Mouse (Mus musculus) spleen, postnatal 4 days (tissue): ENCODE data around the gene Slc28a1.
"Not testable (repeated sequence)": the region's sequence is repeated elsewhere in the genome, so short reads cannot be mapped to it uniquely, and the experiment has no call there.

Experiments
- DNase-seq, 2 experiments: peaks; one replicate each; pipeline ENCODE4 v3.0.0; 2022; ENCODE audit warnings: low spot score in 2 of 2

Gene Slc28a1

DNA sequence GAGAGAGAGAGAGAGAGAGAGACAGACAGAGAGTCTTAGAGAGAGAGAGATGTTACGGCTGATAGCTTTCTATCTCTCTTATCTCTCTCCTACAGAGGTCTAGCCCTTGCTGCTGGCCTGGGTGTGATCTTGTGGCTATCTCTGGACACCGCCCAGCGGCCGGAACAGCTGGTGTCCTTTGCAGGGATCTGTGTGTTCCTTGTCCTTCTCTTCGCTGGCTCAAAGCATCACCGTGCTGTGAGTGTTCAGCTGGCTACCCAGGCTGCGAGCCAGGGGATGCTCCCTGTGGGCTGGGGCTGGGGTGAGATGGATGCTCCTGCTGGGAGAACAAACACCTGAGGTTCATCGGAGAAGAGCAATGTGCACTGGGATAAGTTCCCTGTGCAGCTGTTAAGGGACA is 10.2 kb downstream of the Slc28a1 start:
- DNase-seq, result peak in 1 of 2 experiments; percentile 32

DNA sequence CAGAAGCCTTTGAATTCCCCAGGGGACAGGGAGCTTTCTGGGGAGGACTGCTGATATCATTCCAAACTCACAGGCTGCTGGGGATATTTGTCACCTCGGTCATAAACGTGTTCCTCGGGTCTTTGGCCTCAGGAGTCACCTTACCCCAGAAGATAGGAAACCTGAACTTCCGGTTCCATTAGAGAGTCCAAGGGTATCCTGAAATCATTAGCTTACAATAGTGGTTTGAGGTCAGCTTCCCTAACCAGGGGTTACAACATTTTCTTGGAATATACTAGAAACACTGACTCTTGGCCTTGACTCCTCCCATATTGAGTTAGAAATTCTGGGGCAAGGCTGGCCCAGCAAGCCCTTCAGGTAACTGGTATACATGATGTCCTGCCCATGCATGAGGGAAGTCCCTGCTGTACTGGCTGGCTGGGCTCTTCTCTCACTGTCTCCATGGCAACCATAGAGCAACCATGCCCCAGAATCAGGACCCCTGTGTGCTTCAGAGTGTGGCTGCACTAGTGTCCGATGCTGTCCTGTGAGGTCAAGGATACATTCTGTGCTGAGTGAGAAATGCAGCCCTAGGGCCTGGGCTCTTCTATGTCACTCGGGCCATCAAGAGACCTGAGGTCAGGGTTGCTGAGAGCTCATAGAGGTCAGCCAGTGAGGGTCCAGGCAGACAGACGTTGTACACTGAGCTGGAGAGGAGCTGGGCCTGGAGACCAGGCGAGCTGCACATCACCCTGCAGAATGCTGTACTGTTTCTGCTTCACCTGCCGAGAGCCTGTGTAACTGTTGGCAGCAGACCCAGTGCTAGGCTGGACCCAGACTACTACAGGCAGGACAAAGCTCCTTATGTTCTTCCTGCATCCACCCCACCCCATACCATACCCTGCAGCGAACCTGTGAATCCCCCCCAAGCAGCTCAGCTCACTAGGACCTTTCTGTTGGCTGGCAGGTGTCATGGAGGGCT is 10.9 kb downstream of the Slc28a1 start:
- no peak for DNase-seq

DNA sequence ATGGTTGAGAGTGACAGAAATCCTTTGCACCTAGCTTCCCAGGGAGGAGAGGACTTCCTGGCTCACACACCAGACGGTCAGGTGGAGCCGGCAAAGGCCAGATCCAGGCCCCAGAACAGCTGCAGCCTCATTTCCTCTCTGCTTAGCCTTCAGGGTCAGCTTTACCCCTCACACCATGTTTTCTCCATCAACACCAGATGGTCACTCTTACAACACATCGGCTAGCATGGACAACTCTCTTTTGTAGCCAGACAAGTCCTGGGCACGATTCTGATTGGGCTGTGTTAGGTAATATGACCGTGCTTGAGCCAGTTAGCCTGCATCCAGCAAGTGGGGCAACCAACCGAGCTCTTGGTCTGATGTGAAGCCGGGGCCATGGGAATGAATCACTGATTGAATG is 17.3 kb downstream of the Slc28a1 start:
- no peak for DNase-seq

DNA sequence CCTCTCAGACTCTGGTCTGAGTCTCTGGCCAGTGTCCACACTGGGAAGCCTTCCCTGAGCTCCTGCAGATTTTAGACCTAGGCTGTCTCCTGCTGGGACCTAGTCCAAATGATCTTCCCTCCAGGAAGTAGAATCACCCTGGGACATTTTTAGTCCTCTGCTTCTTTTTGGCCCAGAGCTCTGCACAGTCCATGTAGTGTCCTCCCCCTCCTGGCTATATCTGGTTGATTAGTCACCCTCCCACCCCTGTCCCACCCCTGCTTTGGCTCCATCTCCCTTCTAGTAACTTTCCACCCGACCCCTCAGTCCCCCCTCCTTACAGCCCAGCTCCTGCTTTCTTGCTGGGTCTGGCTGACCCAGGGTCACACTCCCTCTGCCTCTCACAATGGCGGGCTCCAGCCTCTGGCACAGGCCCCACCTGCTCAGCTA is 18.3 kb downstream of the Slc28a1 start:
- no peak for DNase-seq

DNA sequence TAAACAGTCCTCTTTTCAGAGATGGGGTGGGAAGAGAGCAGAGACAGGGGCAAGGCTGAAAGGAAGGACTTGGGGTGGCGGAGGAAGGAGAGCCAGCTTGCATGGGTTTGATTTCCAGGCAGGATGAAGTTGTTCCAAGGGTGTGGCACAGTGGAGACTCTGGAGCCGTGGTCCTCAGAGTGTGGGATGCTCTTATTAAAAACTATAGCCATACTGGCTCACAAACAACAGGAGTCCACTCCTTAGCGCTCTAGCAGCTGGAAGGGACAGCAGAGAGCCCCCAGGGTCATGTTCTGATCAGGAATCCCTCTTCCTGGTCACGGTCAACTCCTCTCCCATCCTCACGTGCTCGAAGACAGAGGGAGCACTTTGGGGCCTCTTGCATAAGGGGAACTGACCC is 18.8 kb downstream of the Slc28a1 start:
- DNase-seq, result no peak

DNA sequence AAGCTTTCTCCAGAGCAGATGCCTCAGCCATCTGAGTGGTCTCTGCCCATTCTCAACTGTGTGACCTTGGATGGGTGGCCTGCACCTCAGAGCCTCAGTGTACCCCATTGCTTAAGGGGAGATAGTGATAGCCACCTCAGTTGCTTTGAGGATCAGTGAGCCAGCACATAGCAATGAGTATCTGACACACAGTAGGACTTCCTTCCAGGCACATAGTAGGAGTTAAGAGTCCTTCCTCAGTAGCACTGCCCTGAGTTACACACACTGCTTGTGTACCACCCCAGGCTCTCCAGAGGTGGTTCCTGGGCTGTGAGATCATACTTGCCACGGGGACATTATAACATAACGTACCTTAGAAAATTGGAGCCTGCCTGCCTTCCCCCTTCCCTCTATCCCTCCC is 19.3 kb downstream of the Slc28a1 start:
- no peak for DNase-seq

DNA sequence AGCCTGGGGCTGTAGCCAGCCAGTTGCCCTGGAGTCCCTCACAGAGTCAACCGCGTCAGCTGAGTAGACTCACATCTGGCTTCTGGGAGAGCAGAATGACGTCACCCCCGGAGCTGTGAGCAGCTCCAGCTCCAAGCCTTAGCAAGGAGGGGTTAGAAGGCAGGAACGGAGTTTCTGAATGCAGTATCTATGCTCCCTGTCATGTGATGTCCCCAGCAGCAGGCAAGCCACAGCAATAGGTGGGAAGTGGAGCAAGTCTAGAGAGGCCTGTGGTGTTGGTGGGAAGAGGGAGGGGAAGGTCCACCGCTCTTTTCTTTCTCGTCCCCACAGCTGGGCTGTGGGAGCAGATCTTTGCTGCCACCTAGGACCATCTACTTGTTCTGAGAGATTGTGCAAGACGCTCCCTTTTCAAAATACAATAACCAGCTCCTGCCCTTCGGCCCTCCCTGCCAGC is 20.0 kb downstream of the Slc28a1 start:
- DNase-seq, result no peak

DNA sequence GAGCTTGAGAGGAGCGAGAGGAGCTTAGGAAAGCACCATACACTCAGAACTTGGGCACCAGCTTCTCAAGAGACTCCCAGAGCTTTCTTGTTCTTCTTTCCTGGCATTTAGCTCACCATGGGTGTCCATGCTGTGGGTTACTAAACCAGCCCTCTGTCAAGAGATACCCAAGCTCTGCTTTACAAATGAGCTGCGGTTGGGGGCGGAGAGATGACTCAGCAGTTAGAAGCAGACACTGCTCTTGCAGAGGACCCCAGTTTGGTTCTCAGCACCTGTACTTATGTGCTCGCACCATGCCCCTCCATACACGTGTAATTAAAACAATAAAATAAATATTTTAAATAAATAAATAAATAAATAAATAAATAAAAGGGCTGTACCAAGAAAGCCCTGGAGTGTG is 22.7 kb downstream of the Slc28a1 start:
- DNase-seq, result no peak

DNA sequence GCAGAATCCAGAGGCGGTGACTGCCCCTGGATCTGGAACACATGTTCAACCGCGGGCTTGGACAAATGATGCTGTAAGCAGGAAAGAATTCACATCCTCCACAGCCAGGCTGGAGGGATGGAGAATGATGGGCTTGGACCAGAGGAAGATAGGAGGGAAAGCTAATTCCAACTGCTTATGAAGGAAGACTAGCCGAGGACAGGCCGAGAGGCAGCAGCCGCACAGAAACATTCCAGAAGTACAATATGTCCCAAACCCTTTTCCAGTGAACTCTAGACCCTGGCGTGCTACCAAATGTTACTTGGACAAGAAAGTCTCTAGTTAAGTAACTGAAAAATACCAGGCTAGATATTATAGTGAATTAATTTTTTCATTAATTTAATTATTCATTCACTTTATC is 24.5 kb downstream of the Slc28a1 start:
- no peak for DNase-seq

DNA sequence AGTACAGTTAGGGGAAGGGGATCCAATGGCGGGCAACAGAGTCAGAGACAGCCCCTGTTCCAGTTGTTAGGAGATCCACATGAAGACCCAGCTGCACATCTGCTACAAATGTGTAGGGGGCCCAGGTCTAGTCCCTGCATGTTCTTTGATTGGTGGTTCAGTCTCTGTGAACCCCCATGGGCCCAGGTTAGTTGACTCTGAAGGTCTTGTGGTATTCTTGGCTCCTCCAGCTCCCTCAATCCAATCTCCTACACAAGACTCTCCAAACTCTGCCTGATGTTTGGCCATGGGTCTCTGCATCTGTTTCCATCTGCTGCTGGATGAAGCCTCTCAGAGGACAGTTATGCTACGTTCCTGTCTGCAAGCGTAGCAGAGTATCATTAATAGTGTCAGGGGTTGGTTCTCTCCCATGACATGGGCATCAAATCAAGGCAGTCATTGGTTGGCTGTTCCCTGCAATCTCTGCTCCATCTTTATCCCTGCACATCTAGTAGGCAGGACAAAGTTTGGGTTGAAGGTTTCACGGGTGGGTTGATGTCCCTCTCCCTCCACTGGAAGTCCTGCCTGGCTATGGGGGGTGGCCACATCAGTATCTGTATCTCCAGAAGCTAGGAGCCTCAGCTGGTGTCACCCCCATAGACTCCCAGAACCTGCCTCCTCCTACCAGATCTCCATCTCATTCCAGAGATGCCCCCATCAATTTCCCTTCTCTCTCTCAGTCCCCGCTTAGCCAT is 25.2 kb downstream of the Slc28a1 start:
- no peak for DNase-seq

DNA sequence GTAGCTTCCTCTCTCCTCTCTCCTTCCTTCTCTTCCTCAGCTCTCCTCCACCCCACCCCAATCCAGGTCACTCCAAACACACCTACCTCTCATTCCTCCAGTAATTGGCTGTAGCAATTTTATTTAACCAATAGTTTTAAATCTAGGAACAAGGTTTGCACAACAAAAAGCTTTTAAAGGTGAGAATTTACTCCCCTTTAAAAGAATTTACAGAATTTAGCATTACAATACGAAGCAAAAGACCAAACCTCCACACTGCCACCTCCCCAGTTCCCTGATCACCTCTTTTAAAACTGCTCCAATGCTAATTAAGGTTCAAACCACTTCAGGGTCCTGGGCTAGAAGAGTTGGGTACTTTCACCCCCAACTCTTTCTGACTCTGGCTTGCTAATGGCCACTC is 26.9 kb downstream of the Slc28a1 start:
- DNase-seq, result no peak

DNA sequence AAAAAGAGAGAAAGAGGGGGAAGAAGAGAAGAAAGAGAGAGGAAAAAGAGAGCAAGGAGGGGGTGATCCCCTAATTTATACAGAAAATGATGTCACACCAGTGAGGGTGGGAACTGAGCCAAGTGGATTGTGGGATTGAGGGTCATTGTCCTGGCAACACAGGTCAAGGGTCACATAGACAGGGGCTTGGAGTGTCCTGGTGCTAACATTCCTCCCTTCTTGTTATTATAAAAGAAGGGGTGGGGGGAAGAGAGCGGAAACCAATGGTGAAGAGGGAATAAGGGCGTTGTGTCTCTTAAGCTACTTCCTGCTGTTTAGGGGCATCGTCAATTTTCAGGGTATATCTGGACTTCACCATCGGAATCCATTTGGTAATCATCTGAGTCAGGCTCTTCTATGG is 28.5 kb downstream of the Slc28a1 start:
- not testable (repeated sequence) for DNase-seq

DNA sequence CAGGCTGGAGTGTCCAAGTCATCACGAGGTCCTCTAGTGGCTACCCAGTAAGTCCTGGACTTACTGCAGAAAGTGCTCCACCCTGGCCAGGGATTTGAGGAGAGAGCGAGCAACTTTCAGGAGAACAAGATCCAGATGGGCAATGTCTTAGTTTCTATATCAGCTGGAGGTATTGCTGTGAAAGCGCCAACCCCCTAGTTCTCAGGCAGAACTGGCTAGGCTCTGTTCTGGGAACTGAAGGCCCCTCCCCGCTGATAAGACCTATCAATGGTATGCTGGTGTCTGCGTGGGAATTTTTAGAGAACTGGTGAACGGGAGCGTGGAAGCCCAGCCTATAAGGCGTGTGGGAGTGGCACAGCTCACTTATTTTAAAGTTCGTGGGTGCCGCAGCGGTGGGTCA is 35.2 kb downstream of the Slc28a1 start:
- DNase-seq, result no peak

DNA sequence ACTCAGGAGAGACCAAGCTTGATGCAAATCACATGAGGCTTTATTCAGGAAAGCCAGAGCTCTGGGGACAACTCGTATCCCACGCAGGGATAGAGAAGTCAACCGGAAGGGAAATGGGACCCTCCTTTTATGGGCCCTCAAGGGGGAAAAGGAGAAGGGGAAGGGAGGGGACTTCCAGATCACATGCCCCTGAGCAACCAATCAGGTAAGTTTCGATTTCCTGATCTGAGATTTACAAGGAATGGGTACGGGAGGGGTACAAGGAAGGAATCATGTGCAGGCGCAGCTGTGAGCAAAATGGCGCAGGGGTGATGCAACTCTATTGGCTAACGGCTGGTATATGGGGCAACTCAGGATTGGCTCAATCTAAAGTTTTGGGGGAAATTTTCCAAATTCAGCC is 36.6 kb downstream of the Slc28a1 start:
- DNase-seq, result no peak

DNA sequence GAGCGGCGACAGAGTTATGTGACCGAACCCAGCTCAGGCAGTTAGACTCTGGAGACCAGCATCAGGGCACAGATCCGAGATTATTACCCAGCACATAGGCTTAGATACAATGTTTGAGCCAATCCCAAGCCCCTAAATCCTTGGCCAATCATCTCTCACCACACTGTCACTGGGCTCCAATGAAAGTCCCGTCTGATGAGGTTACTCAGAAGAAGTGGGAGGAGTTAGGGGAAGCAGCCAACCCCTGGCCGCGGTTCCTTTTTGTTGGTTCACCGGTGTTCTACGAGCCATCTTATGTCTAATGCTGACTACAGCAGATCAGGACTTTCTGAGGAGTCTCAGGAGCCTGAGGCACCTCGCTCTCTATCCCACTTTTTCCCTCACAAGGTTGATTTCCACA is 37.7 kb downstream of the Slc28a1 start:
- DNase-seq, result no peak

DNA sequence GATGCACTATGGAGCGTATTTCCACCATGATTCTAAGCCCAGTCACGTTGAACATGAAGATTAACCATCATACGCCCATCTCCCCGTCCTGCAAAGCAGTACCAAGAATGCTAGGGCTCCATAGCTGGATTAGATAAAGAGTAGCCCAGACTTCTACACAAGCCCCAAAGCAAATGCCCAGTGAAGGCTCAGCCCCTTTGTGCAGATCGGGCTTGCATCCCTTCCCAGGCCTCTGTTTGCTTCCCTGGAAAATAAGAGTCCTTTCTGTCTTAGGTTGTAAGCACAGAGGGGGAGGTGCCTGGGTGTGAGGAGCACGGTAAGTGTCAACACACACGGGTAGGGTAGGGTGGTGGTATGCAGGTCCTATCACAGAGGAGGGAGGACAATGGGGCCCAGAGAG is 38.2 kb downstream of the Slc28a1 start:
- no peak for DNase-seq

DNA sequence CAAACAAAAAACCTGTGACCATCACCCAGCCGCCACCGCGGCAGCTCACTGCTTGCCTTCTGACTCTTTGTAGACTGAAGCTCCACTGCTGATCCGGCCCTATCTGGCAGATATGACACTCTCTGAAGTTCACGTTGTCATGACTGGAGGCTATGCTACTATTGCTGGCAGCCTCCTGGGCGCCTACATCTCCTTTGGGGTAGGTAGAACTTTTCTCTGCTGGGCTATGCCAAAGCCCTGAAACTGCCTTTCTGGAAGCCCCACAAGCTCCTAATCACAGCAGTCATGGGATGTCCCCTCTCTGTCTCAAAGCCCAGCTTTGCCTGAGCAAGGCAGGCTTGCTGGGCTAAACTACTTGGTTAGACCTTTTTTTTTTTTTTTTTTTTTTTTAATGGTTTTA is 38.7 kb downstream of the Slc28a1 start:
- no peak for DNase-seq

DNA sequence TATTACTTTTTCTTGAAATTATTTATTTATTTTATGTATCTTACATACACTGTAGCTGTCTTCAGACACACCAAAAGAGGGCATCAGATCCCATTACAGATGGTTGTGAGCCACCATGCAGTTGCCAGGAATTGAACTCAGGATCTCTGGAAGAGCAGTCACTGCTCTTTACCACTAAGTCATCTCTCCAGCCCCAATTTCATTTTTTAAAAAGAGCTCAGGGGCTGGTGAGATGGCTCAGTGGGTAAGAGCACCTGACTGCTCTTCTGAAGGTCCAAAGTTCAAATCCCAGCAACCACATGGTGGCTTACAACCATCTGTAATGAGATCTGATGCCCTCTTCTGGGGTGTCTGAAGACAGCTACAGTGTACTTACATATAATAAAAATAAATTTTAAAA is 39.6 kb downstream of the Slc28a1 start:
- not testable (repeated sequence) for DNase-seq

DNA sequence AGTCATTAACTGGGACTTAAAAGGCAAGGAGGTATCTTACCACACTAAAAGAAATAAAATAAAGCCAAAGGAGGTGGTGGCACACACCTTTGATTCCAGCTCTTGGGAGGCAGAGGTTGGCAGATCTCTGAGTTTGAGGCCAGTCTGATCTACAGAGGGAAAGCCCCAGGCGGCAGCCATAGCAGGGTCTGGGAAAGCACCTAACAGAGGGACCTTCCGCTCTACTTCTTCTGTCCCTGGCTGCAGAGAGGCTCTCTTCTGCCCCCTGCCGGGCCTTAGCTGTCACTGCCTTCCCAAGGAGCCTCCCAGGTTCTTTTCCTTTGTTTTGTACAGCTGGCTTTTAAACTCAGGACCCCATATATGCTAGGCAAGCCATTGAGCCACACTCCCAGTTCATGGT is 40.4 kb downstream of the Slc28a1 start:
- peak; percentile 49 to 78 for DNase-seq

DNA sequence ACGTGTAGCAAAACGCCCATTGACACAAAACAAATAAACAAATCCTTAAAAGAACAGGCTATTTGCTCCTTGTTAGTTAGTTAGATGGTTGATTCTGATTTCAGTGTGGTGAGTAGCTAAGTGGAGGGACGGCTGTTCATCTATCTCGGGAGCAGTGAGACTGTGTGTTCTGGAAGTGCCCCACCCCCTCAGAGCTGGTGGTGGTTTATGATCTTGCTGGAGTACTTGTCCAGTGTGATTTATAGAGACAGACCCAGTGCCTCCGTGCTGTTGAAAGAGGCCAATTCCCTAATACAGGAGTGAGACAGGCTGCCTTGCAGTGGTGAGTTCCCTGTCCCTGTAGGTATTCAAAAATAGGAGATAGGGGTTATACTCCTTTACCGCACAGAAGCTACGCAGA is 44.3 kb downstream of the Slc28a1 start:
- DNase-seq, result no peak

DNA sequence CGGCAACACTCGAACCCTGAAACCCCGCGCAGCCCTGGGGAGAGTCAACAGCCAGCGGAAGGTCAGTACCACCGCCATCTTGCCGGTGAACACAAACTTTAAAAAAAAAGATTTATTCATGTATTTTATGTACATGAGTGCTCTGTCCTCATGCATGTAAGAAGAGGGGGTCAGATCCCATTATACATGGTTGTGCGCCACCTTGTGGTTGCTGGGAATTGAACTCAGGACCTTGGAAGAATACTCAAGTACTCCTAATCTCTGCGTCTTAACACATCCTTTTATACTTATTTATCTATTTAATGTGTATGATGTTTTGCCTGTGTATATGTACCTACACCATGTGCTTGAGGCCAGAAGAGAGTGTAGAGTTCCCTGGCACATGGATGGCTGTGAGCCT is 47.1 kb downstream of the Slc28a1 start:
- no peak for DNase-seq

DNA sequence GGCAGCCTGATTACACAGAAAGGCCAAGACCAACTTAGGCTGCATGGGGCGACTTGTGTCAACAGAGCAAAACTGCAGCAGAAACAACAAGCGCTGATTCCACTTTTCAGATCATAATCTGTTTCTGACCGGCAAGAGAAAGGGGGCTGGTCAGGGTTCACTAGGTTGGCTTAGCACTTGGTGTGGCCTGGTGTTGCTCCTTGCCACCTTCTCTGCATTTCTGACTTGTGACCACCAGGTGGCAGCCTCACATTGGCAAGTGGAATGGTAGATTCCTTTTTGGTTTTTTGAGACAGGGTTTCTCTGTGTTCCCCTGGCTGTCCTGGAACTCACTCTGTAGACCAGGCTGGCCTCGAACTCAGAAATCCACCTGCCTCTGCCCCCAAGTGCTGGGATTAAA is 47.7 kb downstream of the Slc28a1 start:
- DNase-seq, result peak; percentile 70 to 88

DNA sequence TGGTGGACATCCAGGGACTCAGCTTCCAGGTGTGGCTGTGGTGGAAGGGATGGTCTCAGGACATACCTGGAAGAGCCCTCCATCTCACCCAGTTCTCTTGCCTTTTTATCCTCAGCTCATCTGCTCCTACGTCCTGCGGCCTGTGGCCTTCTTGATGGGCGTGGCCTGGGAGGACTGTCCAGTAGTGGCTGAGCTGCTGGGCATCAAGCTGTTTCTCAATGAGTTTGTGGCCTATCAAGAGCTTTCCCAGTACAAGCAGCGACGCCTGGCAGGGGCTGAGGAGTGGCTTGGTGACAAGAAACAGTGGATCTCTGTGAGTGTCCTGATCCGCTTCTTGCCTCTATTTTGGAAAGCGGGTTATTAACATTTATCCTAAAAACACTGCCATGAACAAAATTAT is 49.8 kb downstream of the Slc28a1 start:
- DNase-seq, result no peak
